Mouse (Mus musculus) midbrain, embryonic 10.5 days (tissue): ENCODE results near the gene Ksr1. TPM values are rescaled to one million over a fixed set of nuclear protein-coding genes. Genes with fewer than 3 reads are reported as not detected.
A peak's percentile ranks its signal among the peaks of the same experiment; 100 is the strongest.

ENCODE experiments used
- DNase-seq: peaks from one replicate; pipeline ENCODE4 v3.0.0-alpha.2; 2017; ENCODE audit warnings: low spot score
- H3K27ac ChIP-seq: fragments of 300-500 bp; sonication (generic); replicated peaks from 2 replicates; pipeline ENCODE4 v1.5.1; 2016; ENCODE audit warnings: mild to moderate bottlenecking
- H3K27me3 ChIP-seq: fragments of 300-500 bp; sonication (generic); 2 replicates; pipeline ENCODE4 v1.6.1; 2016; ENCODE audit warnings: low read depth, mild to moderate bottlenecking; ENCODE audit not compliant: poor library complexity, severe bottlenecking
- H3K36me3 ChIP-seq: fragments of 300-500 bp; sonication (generic); 2 replicates; pipeline ENCODE4 v1.6.1; 2016; ENCODE audit warnings: mild to moderate bottlenecking, moderate library complexity
- H3K4me1 ChIP-seq: fragments of 300-500 bp; sonication (generic); 2 replicates; pipeline ENCODE4 v1.6.1; 2016
- H3K4me3 ChIP-seq: fragments of 300-500 bp; sonication (generic); 2 replicates; pipeline ENCODE4 v1.5.1; 2016; ENCODE audit warnings: mild to moderate bottlenecking, moderate library complexity
- H3K9me3 ChIP-seq: fragments of 300-500 bp; sonication (generic); replicated peaks from 2 replicates; pipeline ENCODE4 v1.6.1; 2016; ENCODE audit warnings: mild to moderate bottlenecking
- WGBS: fragments of 180-500 bp; shearing (Covaris S2); methylation state at CpG from one replicate; pipeline ENCODE4 v1.1.7; 2016; 5-methylcytosine and 5-hydroxymethylcytosine counted together
- polyA plus RNA-seq: library from polyadenylated mRNA; unstranded; fragments of >200 nt; fragmentation: Nextera tagmentation; extraction: Ambion mirVana; gene quantifications from 2 replicates; pipeline ENCODE4 v1.2.1, GENCODE M21; 2016

The Ksr1 gene
- polyA plus RNA-seq, 1 experiment from 2014 or later: 1.7 TPM

DNA sequence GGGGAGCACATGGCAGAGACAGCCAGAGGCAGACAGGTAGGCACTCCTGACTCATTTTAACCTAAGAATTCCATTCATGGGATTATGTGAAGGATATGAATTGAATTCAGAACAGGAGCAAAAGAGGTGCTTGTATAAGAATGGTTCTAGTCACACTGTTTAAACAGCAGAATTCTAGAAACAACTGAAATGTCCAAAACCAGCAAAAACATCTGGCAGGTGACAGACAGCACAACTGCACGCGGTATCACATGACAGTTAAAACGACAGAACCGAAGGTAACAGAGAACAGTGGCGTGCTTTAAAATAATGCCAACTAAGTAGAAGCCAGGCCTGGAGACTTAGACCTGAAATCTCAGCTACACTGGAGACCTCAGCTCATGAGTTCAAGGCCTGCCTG is 13.2 kb downstream of the Ksr1 start:
- Histone ChIP-seq H3K4me1 (peaks cover 18% of the 10 kb centered on the region), H3K4me3 (no peak overlapping the region), H3K36me3 (no peaks in the 10 kb centered on the region), H3K27me3 (no peaks in the 10 kb centered on the region), H3K9me3 (no peaks in the 10 kb centered on the region), H3K27ac (no peak overlapping the region)
- 94% methylated on average over 5 of the region's 5 CpGs for WGBS
- no peak for DNase-seq

DNA sequence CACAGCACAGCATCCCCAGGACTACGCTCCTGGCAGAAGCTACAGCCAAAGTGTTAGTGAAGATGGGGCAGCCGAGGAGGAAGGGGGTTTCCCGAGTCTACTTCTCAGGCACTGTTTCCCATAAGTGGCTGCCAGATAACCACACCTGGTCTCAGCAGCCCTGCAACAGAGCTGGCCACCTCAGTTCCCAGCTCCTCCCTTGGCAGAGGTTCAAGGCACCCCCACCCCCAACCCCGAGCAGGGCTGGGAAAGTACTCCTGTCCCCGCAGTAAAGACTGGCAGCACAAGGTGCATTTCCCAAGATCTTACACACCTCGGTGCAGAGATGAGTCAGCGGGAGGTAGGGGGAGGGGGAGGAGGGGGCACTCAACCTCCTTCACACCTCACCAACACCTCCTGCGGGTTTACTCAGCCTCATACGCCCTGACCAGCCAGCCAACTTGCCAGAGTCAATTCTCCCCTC is 14.2 kb downstream of the Ksr1 start:
- Histone ChIP-seq H3K4me1 (peaks cover 18% of the 10 kb centered on the region), H3K27me3 (no peaks in the 10 kb centered on the region), H3K36me3 (no peaks in the 10 kb centered on the region), H3K27ac (no peak overlapping the region; the same call in 1 of the 2 replicates), H3K9me3 (no peaks in the 10 kb centered on the region), H3K4me3 (no peak overlapping the region)
- 79% methylated on average over 9 of the region's 9 CpGs for WGBS
- no peak for DNase-seq

DNA sequence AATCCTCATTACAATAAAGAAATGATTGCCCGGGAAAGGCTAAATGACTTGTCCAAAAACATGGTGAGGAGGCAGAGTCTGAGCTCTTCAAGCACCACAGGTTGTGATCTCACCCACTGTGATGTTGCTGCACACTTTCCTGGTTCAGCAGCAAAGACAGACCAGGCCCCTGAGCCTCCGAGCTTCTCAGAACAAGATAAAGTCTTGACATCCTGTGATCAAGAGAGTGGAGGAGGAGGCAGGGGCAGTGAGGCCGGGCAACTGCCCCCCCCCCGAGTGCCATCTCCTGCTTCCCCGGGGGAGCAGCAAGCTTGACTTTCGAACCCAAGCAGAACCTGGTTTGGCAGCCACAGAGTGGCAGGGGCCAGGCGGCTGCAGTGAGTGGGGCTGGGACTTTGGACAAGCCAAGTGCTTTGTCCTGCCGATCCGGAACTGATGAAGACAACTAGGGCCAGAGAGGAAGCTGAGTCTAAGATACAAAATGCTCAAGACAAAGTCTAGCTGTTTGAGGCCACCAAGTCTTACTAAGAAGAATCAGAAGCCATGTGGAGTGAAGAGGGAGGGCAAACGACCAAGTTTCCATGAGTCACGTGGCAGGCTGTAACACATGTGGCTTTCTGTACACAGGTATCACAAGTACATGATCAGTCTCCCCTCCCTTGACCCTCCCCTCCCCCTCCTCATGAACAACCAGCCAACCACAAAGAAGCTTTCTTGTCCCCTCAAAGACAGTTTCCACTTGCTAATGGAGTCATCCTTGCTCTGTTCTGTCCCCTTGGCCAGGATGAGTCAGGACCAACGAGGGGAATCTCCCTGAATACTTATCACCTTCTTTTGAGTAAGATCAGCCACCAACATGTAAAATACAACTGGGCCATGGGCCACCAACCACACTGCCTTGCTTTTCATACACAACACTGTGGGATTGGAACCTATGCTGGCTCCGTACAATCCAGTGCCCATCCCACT is 16.5 kb downstream of the Ksr1 start:
- 0 out of 2 replicates have a peak overlapping the region, but pooled peaks have one; percentile 1 for H3K27ac ChIP-seq
- no peaks in the 10 kb centered on the region for H3K36me3 ChIP-seq
- H3K4me3 ChIP-seq: no peak overlapping the region
- no peak for DNase-seq
- peaks cover 11% of the 10 kb centered on the region; the same call in 1 of the 2 replicates for H3K4me1 ChIP-seq
- 86% methylated on average over 13 of the region's 13 CpGs for WGBS
- no peaks in the 10 kb centered on the region for H3K27me3 ChIP-seq
- no peaks in the 10 kb centered on the region for H3K9me3 ChIP-seq

DNA sequence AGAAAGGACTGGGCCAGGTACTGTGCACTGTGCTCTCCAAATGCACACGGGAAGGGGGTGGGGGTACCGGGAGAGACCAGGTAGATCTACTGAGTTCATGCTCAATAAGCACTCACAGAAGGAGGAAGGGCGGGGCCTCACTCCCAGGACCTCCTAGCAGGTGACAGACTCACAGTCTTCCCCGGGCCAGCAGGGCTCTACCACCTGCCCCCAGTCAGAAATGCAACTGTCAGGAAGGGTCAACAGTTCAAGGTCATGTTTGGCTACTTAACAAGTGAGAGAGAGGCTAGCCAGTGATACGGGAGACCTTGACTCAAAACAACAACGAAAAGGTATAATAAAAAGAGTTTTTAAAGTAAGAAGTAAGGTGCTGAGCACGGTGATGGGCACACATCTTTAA is 18.0 kb downstream of the Ksr1 start:
- H3K4me1 ChIP-seq: peaks cover 6% of the 10 kb centered on the region; the same call in 1 of the 2 replicates
- no peaks in the 10 kb centered on the region for H3K36me3 ChIP-seq
- 90% methylated on average over 7 of the region's 7 CpGs for WGBS
- no peaks in the 10 kb centered on the region for H3K9me3 ChIP-seq
- no peaks in the 10 kb centered on the region for H3K27me3 ChIP-seq
- H3K27ac ChIP-seq: no peak overlapping the region
- DNase-seq: no peak
- H3K4me3 ChIP-seq: no peak overlapping the region

DNA sequence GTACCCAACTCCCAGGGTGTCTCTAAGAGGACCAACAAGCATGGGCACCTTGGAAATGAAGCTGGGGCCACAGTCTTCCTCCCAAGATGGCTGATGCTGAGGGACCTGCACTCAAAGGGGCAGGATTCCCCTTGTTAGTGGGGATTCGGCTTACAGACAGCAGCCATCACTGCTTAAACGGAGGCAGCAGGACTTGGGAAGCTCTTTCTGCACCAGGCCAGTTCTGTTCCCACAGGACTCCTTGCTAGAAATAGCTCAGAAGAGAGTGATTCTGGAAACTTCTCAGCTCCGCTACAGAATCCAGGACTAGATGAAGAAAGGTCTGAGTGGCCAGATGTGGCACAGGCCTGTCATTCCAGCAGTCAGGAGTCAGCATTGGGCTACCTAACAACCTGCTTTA is 19.2 kb downstream of the Ksr1 start:
- Histone ChIP-seq H3K27me3 (no peaks in the 10 kb centered on the region), H3K36me3 (no peaks in the 10 kb centered on the region), H3K27ac (no peak overlapping the region), H3K4me3 (no peak overlapping the region), H3K4me1 (peaks cover 3% of the 10 kb centered on the region; the same call in 1 of the 2 replicates), H3K9me3 (no peaks in the 10 kb centered on the region)
- WGBS: 88% methylated on average over 3 of the region's 3 CpGs
- DNase-seq: no peak

DNA sequence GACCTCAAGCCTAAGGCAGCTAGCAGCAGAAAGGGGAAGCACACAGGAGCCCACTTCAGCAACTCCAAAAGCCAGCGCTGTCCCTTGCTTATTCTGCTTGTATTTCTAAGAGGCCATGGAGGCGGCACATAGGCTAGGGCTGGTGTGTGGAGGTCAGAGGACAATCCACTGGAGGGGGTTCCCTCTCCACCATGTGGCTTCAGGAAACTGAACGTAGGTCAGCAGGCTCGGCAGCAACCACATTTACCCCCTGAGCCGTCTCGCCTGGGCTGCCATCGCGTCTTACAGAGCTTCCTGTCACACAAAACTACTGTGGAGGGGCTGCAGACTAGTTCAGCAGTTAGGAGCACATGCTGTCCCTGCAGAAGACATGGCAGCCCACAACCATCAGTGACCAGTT is 20.4 kb downstream of the Ksr1 start:
- Histone ChIP-seq H3K4me1 (peaks cover 3% of the 10 kb centered on the region), H3K36me3 (no peaks in the 10 kb centered on the region), H3K27ac (no peak overlapping the region; the same call in 1 of the 2 replicates), H3K27me3 (no peaks in the 10 kb centered on the region), H3K4me3 (no peak overlapping the region), H3K9me3 (no peaks in the 10 kb centered on the region)
- DNase-seq: no peak
- 84% methylated on average over 8 of the region's 8 CpGs for WGBS

DNA sequence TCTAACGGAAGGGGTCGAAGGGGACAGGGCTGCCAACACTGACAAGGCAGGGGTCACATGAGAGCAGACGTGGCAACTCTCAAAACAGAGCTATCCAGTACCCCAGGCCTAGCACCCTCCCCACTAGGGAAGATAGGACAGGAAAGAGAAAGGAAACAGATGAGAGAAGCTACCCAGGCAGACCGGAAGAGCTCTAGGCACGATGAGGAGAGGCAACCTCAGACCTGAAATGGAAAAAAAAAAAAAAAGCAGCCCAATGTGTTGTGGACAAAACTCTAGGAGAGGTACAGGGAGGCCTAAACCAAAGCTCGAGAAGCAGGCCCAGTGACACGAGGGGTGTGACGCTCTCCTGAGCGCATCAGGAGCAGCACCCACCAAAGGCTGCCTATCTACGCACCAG is 23.7 kb downstream of the Ksr1 start:
- Histone ChIP-seq H3K27ac (no peak overlapping the region), H3K9me3 (no peaks in the 10 kb centered on the region), H3K36me3 (no peaks in the 10 kb centered on the region), H3K4me1 (peaks cover 19% of the 10 kb centered on the region), H3K27me3 (no peaks in the 10 kb centered on the region), H3K4me3 (no peak overlapping the region)
- DNase-seq: no peak
- 86% methylated on average over 10 of the region's 10 CpGs for WGBS

DNA sequence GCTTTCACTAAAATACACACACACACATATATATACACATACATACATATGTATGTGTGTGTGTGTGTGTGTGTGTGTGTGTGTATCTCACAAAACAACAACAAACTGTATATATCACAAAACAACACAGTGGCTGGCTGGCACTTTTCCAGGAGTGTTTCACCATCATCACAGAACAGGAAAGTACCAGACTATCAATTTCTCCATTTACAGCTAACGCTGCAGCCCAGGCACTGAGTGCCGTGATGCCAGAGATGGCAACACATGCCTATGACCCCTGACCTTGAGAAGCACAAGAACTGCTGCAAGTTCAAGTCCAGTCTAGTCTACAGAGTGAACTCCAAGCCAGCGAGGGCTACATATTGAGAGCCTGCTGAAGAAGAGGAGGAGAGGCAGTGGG is 26.1 kb downstream of the Ksr1 start:
- H3K4me3 ChIP-seq: no peak overlapping the region
- no peaks in the 10 kb centered on the region for H3K27me3 ChIP-seq
- no peak overlapping the region for H3K27ac ChIP-seq
- DNase-seq: no peak
- no peaks in the 10 kb centered on the region for H3K9me3 ChIP-seq
- H3K36me3 ChIP-seq: no peaks in the 10 kb centered on the region
- 82% methylated on average over 3 of the region's 3 CpGs for WGBS
- H3K4me1 ChIP-seq: peaks cover 39% of the 10 kb centered on the region

DNA sequence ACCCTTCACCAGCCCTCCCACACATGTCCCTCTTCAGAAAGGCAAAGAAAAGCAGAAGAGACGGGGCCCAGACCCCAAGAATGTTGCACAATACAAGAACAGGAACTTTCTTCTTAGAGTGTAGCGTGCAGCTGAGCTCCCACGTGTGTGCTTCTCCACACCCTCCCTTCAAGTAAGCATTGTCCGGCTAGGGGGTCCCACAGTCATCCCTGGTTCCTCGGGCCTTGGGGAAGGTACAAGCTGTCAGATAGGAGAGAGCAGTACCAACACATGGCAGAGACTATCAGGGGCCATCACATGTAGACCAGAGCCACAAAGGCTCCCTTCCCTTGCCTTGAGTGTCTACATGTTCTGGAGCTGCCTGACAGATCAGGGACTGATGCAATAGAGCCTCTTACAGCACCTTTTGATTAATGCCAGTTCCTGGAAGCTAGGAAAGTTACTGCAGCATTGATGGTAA is 27.3 kb downstream of the Ksr1 start:
- 79% methylated on average over 5 of the region's 5 CpGs for WGBS
- DNase-seq: no peak

DNA sequence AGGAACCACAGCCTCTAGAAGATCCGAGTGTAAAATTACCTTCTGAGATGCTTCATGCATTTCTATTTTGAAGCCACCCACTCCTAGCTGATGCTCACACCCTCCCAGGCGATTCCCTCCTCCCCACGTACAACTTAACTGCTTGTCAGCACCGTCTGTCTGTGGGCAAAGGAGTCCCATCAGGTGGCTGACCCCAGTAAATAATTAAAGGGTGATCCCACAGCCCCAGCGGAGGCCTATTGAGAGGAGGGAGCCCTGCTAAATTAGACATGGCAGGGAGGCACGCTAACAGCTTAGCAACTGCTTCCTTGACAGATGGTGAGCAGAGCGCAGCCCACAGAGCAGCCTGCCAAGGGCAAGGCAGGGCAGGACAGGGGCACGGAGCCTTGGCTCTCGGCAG is 29.5 kb downstream of the Ksr1 start:
- Histone ChIP-seq H3K36me3 (no peaks in the 10 kb centered on the region), H3K27ac (peak overlapping the region; percentile 72), H3K9me3 (no peaks in the 10 kb centered on the region), H3K4me3 (no peak overlapping the region), H3K4me1 (peaks cover 54% of the 10 kb centered on the region), H3K27me3 (no peaks in the 10 kb centered on the region)
- DNase-seq: peak; percentile 20
- WGBS: 39% methylated on average over 9 of the region's 9 CpGs

More for the DNA sequence above, 27.3 kb downstream of the Ksr1 start:
- Histone ChIP-seq H3K4me3 (no peak overlapping the region), H3K27ac (peak overlapping the region; percentile 67), H3K9me3 (no peaks in the 10 kb centered on the region), H3K27me3 (no peaks in the 10 kb centered on the region), H3K4me1 (peaks cover 44% of the 10 kb centered on the region), H3K36me3 (no peaks in the 10 kb centered on the region)

DNA sequence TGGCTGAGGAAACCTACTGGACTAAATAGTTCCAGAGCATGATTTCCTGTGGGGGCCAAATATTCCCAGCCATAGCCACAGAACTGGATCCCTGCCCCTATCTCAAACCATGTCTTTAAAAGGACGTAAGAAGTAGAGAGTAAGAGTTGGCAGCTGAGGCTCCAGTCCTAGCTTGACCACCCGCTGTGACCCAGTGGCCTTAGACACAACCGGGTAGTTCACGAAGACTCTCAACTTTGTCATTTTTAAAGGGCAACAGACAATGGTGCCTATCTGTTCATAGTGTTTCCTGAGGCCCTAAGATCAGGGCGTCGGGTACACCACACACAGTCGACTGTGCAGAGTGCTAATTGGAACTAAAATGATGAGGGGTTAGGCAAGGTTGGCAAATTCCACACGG is 30.5 kb downstream of the Ksr1 start:
- no peaks in the 10 kb centered on the region for H3K27me3 ChIP-seq
- H3K9me3 ChIP-seq: no peaks in the 10 kb centered on the region
- H3K4me1 ChIP-seq: peaks cover 50% of the 10 kb centered on the region
- no peak for DNase-seq
- no peak overlapping the region for H3K4me3 ChIP-seq
- no peak overlapping the region for H3K27ac ChIP-seq
- 82% methylated on average over 8 of the region's 8 CpGs for WGBS
- no peaks in the 10 kb centered on the region for H3K36me3 ChIP-seq

DNA sequence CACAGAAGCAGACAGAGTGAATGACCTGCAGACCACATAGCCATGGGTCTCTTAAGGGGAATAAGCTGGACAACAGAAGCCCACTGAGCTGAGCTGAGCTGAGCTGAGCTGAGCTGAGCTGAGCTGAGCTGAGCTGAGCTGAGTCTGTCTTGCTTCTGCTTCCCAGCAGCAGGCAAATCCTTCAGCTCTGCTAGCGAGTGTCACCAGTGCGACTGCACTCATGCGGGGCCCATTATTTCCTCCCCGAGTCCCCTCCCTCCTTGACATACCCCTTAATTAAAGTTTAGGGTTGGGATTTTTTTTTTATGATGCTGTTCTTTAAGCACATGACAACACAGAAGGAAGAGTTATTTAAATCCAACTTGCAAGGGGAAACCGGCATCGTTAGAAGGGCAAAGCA is 32.1 kb downstream of the Ksr1 start:
- no peaks in the 10 kb centered on the region for H3K27me3 ChIP-seq
- peaks cover 43% of the 10 kb centered on the region for H3K4me1 ChIP-seq
- H3K27ac ChIP-seq: 0 out of 2 replicates have a peak overlapping the region, but pooled peaks have one; percentile 23
- no peaks in the 10 kb centered on the region for H3K36me3 ChIP-seq
- H3K4me3 ChIP-seq: no peak overlapping the region
- no peak for DNase-seq
- WGBS: 77% methylated on average over 6 of the region's 6 CpGs
- no peaks in the 10 kb centered on the region for H3K9me3 ChIP-seq

DNA sequence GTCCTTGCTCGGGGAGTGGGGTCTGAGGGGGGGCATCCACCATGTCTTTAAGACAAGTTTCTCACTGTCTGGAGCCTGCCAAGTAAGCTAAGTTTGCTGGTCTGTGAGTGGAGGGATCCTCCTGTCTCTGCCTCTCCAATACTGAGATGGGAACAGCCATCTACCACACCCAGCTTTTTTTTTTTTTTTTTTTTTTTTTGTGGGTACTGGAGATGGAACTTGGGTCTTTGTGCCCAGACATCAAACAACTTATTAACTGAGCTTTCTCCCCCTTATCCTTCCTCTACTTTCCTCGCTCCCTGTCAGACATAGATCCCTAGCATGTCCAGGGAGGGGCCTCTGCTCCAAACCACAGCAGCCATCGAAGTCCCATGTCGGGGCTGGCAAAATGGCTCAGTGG is 32.8 kb downstream of the Ksr1 start:
- DNase-seq: no peak
- peaks cover 36% of the 10 kb centered on the region for H3K4me1 ChIP-seq
- 89% methylated on average over 4 of the region's 4 CpGs for WGBS
- no peaks in the 10 kb centered on the region for H3K27me3 ChIP-seq
- H3K9me3 ChIP-seq: no peaks in the 10 kb centered on the region
- H3K36me3 ChIP-seq: no peaks in the 10 kb centered on the region
- no peak overlapping the region for H3K4me3 ChIP-seq
- H3K27ac ChIP-seq: no peak overlapping the region
